Mouse (Mus musculus): ENCODE measurements around the gene Exph5.

Gene Exph5

DNA sequence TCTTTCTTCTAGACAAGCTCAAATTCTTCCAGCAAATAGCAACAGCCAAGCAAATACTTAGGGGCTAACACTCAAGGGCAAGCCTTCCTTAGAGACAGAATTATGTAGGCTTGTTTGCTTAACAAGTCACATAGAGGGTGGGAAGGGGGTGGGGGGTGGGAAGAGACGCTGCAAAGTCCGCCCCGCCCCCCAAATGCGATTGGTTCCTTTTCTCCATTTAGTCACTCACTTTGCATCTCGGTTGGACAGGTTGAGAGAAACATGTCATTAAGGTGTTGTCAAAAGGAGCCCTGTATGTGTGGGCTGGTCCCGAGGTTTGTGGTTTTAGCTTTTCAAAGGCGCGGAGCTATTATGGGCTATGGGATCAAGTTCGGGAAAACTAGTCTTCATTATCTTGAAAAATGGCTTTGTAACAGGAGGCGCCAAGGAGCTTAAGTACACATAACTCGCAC lies at the start of gene Exph5:
Exph5 (plus strand) TSS at position 402 of the 452 bp plus-strand sequence.
- DNase-seq (ENCODE audit: extremely low read depth, low read depth), result no peak

DNA sequence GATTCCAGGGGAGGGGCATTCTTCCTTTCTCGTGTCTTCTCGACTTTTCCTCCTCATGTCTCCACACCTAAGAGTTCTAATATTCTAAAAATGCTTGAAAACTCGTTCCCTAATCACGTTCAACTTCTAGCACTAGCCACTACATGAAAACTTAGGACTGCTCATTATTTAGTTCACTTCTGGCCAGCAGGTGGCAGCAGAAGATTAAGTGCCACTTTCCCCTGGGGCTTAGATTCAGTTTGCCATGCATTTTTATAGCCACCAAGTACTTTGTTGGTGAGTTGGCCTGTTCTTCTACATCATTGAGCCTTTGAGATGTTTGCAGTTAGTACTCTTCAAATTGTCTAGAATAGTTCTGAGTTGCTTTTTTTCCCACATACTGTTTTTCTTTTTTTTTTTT lies 47.1 kb upstream of the Exph5 start:
- peak; percentile 66 for DNase-seq (ENCODE audit: extremely low read depth, low read depth)

DNA sequence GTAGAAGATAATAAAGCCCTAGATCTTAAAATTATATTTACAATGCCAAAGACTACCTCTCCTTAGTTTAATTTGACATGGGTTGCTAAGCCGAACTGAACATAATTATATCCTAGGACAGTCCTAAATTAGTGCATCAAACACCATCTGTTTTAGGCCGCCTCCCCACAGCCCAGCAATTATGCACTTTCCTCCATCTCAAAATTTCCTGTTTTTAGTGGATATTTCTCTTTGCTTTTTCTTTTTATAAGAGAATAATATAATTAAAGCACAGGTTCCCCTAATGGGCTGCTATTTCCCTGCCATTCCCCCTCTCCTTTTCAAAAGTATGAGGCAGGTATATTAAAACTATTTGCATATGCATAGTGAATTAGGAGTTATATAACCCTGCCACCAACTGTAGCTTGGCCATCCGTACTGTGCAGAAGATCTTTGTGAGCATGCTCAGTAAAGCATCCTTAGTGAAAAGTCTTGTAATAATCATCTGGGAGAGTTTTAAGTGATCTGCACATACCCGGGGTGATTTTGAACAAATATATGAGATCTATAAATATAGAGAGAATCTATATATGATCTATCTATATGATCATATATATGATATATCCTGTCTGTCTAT lies 44.7 kb upstream of the Exph5 start:
- DNase-seq (ENCODE audit: extremely low read depth, low read depth), result no peak

DNA sequence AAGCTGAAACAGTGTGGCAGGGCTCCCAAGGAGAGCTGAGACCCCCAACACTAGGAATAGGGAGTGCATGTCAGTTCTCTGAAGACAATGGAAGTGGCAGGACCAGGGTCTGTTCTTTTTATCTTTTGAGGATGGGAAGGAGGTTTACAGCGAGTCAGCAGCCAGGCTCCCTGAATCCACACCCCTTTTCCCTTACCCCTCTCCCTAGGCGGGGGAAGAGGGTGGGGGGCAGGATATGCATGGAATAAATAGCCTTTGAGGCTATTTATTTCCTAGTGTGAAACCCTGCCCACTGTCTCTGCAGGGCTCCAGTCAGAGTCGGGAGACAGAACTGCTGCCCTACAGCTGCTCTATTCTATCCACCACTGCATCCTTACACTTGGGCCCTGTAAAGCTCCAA lies 43.7 kb upstream of the Exph5 start:
- no peak for DNase-seq (ENCODE audit: extremely low read depth, low read depth)

DNA sequence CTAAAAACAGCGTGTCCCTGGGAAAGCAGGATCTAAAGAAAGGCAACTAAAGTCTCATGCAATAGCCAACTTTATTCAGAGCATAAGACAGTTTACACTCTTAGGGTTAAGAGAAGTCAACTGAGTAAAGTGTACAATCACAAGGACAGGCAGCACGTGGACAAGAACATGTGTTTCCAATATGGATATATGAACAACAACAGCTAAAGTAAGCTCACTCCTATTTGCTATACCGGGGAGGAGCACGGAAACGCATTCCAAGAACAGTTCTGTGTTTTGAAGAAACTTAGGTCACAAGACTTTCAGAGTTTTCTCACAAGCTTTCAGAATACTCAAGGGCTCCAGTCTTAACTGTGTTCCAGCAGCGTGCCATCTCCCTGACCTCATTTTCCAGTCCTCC lies 43.3 kb upstream of the Exph5 start:
- no peak for DNase-seq (ENCODE audit: extremely low read depth, low read depth)

DNA sequence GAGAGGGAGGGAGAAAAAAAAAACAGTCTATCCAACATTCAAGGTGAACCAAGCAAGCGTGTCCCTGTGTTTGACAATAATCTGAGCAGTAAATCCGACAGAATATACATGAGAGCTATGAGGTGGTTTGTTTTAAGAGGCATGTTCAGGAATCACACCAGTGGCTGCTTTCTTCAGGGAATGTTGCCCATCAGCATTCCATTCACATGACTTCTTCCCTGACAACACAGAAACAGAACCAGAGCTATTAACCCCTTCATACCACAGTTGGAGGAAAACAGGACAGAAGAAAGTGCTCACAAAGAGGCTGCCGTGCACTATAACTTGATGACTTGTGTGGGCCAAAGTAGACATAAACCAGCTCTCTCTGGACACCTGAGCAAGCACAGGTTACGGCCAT lies 37.1 kb upstream of the Exph5 start:
- no peak for DNase-seq (ENCODE audit: extremely low read depth, low read depth)

DNA sequence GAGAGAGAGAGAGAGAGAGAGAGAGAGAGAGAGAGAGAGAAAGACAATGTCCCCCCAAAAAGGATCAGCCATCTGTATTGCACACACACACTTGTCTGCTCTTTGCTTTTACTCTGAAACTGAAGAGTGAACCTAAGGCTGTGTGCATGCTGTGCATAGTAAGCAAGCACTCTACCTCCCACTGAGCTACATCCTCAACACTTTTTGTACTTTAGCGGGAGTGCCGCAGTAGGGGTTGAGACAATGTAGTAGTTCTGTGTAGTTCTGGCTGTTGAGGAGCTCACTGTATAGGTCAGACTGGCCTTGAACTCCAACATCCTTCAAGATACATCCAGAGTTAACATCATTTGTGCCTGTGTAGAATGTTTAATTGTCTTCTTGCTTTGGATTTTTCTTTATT lies 35.9 kb upstream of the Exph5 start:
- DNase-seq (ENCODE audit: extremely low read depth, low read depth), result no peak

DNA sequence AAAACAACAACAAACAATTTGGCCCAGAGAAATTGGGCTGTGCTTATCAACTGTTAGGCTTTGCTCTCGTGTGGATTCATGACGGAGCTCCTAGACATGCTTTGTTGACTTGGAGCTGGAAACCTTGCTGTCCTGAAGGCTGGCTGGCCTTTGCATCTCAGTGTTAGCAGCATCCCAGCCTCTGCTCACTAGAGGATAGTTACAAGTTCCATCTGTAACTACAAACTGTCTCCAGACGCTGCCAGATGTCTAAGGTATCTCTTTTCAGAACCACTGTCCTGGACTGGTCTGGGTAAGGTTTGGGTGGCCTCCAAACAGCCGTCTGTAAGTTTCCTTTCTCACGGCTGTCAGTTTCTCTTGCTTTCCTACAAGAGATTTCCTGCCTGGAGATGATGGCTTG lies 33.4 kb upstream of the Exph5 start:
- no peak for DNase-seq (ENCODE audit: extremely low read depth, low read depth)

DNA sequence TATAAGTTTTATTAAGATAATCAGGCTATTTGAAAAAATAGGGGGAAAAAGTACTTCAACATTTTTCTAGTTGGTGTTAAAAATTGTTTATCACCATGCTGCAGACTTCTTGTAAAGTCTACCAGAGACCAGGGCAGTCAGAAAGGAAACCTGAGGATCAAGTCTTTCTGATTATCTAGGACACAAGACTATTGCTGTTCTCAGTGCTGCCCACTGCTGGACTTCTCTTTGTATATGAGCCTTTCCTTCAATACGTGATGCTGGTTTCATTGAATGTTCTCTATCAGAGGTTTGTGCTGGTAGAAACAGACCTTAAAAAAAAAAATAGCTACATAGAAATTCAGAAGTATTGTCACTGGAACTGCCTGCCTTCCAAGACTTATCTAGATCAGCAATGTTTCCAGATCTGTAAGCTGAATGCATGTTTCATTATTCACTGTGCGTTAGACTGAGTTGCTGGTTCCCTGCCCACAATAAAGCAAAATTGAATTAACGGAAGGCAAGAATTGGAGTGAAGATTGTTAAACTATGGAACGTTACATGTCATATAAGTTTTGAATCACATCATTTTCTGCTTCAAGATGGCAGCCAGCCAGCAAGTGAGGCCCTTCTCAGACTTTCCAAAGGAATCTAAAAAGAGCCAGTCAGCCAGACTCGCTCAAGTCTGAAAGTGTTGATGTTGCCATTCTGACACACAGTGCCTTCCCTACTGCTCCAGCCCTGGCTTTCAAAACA lies 32.6 kb upstream of the Exph5 start:
- peak; percentile 82 for DNase-seq (ENCODE audit: extremely low read depth, low read depth)

DNA sequence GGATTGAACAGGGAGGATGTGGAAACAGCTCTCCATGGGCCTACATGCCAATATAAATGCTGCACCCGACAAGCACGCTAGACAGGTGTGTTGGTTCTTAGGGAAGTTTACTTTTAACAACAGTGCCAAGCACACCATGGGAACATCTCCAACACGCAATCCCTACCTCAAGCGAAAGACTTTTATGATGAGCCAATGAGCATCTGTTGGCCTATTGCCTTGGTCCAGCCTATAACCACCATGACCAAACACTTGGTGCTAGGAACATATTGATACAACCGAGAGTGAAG lies 32.1 kb upstream of the Exph5 start:
- no peak for DNase-seq (ENCODE audit: extremely low read depth, low read depth)

DNA sequence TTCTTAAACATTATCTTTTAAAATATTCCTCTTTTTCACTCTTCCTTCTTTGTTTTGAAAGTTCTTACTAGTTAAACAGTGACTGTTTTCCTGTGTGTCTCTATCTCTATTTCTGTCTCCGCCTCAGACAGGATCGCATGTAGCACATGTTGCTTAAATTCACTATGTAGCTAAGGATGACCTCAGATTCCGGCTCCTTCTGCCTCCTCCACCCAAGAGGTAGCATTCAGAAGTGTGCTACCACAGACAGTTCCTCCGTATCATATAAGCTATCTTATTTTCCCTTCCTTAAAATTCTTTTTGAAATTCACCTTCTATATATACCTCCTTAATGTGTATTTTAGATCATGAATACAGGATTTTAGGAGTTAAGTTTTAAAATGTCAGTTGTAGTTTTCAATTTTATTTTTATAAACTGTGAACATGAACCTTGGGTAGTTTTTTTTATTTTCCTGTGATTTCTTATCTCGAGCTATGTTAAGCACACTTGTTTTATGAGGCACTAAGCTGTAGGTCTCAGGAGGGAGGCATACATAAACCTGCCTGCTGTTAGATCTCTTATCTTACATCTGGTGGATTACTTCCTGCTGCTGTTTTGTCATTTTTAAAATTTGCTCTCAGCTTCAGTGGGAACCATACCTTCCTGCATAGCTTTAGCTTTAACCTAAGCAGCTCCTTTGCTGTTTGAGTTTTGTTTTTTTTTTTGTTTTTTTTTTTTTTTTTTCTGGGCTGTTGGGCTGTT lies 30.0 kb upstream of the Exph5 start:
- DNase-seq (ENCODE audit: extremely low read depth, low read depth), result no peak

DNA sequence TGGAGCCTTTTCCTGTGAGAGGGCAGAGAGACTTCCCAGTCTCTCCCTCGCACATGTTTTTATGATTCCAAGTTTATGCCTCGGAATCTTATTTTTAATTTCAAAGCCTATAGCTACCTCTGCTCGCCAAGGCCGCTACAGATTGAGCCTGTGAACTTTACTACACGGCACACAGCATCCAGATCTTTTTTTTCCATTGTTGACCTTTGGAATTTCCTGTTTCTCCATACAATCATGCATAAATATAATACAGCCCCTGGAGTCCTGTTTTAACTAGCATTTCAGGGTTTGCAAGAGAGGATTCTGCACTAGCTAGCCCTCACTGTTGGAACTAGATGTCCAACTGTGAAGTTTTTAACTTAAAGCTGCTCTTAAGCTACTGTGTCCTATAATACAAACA lies 29.3 kb upstream of the Exph5 start:
- DNase-seq (ENCODE audit: extremely low read depth, low read depth), result no peak

DNA sequence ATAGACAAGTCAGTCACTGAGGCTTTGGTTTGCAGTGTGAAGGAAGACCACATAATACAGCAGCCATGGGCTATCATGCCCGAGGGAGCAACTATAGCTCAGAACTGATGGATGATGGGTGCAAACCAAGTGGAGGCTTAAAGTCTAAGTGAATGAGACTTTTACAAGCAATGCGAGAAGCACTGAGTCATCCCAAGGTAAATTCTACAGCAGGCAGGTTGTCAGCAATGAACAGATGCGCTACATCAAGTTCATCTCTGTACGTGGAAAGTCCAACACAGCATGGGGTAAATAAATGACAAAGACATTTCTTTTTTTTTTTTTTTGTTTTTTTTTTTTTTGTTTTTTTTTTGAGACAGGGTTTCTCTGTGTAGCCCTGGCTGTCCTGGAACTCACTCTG lies 28.8 kb upstream of the Exph5 start:
- no peak for DNase-seq (ENCODE audit: extremely low read depth, low read depth)

DNA sequence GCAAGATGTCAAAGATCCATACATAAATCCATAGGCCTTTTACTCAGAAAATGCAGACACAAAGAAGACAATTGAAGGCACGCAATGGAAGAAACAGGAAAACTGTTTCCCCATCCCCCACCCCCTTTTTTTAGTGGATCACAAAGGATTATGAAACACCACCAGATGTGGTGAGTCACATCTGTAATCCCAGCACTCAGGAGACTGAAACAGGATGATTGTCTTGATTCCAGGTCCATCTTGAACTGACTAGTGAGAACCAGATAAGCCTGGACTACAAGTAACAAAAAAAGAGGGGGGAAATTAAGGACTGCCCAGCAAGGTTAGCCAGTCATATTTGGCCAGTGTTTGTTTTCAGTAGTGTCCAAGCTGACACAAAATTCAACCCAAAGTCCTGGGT lies 25.1 kb upstream of the Exph5 start:
- no peak for DNase-seq (ENCODE audit: extremely low read depth, low read depth)

DNA sequence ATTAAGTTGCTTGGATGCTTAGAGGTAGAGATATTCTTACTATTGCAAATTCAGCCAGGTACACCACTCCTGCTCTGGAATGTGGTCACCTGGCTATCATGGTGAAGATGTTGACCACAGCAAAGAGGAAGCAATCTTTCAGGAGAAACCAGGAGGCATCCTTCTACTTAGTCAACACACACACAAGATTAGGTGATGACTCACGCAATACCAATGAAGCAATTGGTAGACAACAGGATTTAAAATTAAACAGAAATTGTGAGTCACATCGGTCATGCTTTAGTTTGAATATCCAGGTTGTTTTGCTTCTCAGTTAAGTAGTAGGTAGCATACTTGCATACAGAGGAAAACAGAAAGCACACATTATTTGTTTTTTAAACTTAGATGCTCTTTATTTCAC lies 22.5 kb upstream of the Exph5 start:
- DNase-seq (ENCODE audit: extremely low read depth, low read depth), result no peak

DNA sequence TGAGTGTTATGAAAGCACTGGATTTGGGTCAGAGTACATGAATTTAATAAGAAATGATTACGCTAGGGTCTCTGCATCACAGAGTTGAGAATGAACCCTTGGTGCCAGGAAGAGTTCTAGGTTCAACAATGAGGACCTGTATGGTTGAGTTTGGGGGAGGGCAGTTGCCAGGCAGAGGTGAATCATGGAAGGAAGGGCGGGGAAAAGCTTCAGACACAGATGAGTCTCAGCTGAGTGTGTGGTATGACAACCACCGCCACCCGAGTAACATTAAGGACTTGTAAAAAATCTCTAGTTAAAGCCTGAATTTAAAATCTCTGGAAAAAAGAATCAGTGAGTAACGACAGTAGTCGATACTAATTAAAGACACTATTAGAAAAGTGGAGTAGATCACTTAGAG lies 14.7 kb upstream of the Exph5 start:
- no peak for DNase-seq (ENCODE audit: extremely low read depth, low read depth)

DNA sequence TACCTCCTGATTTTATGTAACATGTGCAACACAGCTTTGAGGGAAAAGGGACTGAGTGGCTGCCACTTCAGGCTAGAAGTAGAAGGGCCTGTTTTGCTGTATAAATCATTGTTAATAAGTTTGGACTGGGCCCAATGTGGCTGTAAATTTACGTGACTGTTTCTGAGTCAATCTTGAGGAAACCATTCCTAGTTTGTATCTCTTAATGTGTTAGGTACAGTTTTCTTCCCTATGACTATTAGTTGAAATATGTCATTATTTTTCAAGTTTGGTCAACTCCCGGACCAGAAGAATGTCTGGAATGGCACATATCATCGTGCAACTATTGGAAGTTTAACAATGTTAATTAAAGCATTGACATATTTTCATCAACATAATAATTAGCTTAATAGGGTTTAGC lies 11.5 kb upstream of the Exph5 start:
- no peak for DNase-seq (ENCODE audit: extremely low read depth, low read depth)

DNA sequence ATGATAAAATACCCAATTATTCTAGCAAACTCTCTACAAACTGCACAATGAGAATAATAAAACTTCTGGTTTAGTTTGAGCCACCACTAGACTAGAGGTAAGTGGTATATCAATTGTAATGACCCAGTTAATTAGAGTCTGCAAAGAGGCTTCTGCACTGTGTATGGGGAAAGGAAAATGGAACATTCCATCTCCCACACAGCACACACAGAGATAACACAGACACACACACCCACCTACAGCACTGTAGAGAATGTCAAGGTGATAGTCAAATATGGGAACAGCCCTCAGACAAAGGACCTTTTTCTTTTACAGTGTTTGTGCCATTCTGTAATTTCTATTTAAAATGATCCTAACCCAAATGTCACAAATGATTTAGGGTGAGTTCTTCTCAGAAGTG lies 8.6 kb upstream of the Exph5 start:
- DNase-seq (ENCODE audit: extremely low read depth, low read depth), result no peak

DNA sequence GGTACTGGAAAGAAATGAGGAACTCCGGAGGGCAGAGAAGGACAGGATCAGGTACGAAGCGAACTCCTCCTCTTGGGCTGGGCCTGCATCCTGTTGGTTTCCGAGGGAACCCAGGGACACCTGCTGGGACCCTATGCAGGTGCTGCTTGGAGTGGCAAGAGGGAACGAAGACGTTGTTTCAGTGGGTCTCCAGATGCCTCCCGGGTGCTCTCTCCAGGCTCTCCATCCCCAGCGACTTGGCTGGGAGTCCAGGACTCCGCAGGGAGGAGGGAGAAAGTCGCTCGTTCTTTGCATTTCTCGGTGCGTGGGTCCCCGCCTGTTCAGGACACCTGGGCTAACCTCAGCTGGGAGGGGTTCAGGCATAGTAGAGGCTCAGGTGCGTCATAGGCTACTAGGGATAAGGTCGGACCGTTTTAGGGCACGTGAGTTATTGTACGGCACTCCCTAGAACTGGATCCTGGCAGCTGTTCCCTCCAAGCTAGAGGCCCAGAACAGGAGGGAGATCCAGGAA lies 386 bp downstream of the Exph5 start:
- DNase-seq (ENCODE audit: extremely low read depth, low read depth), result no peak

DNA sequence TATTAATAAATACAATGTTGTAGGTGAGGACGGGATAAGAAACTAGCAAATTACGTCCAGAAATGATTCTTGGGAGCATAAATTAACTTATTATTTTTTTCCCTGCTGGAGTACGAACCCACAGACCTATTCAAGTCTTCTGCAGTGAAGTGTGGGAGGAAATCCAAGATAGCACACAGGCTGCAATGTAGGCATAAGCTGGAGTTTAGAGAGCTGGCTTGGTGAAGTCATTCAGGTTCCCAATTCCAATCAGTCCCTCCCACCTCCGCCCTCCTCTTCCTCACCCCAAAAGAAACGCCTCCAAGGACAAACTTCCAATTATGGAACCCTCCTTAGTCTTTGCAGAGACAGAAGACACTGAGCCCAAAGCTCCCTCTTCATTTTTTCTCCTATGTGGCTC lies 945 bp downstream of the Exph5 start:
- no peak for DNase-seq (ENCODE audit: extremely low read depth, low read depth)

DNA sequence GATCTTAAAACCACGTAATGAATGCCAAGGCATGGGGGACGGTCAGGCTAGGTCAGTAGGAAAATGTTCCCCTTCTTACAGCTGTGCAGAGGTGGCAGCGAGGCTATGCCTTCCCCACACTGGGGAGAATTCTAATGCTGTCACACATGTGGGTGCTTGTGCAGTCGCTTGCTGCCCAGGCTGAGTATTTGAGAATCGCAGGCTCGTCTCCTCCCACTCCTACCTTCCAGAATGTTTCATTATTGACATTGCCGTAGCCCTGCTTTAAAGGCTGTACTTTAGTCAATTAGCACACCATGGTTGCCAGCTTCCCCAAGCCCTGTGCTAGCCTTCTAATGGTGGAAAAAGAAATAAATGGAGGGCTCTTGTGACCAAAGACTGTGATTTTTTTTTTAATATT lies 6.4 kb downstream of the Exph5 start:
- DNase-seq (ENCODE audit: extremely low read depth, low read depth), result no peak

DNA sequence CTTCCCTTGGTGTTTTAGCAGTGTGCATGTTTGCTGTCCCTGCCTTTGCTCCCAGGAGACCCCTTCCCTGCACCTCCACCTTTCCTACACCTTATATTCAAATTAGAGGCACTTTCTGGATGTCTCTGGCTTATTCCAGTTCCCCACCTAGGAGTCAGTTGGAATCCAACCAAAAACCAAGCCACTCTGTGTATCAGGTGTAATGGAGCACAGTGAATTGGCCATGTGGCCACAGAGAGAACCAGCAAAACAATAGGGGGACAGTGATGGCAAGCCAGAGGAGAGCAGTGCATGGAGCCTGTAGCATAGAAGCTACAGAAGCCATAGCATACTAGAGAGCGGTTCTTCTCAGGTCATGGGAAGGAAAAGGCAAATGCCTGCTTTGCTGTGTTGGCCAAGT lies 11.5 kb downstream of the Exph5 start:
- no peak for DNase-seq (ENCODE audit: extremely low read depth, low read depth)

All from MEL-GATA-1-ER (cell line).